Mouse (Mus musculus) frontal cortex, postnatal 36 days (tissue): ENCODE results near the gene Rest.
A peak's percentile ranks its signal among the peaks of the same experiment; 100 is the strongest.

Experiments
- DNase-seq, 2 experiments: peaks; one replicate each; pipeline ENCODE4 v3.0.0; 2022; ENCODE audit warnings: low spot score in 2 of 2

The Rest gene

GRCm38 (mm10) chr5:77309051-77309906, 44.0 kb downstream of the Rest start:
- DNase-seq = peak in 1 of 2 experiments; percentile 31

GRCm38 (mm10) chr5:77309924-77310772, 44.9 kb downstream of the Rest start, which contains the start of the genes Noa1 and Polr2b:
Gene Noa1, minus strand, starts transcription at chr5:77310084.
Gene Polr2b, plus strand, starts transcription at chr5:77310147.
- DNase-seq = peak; percentile 99 to 100

- DNase-seq = no peak
These were observed 48.9 kb downstream of the Rest start for GRCm38 (mm10) chr5:77314206-77314605.

GRCm38 (mm10) chr5:77314986-77315385, 49.7 kb downstream of the Rest start:
- no peak for DNase-seq

GRCm38 (mm10) chr5:77324936-77325335, 59.6 kb downstream of the Rest start:
- no peak for DNase-seq

GRCm38 (mm10) chr5:77330154-77330553, 64.9 kb downstream of the Rest start:
- DNase-seq = no peak
